Mouse (Mus musculus) neural tube, embryonic 11.5 days (tissue): ENCODE results near the gene Gm42669. TPM values are rescaled to one million over a fixed set of nuclear protein-coding genes. Genes with fewer than 3 reads are reported as not detected.

Experiments
- ATAC-seq: fragments of 200-750 bp; cut with Nextera tagmentation; 2 replicates; pipeline ENCODE4 v1.8.0; 2017; ENCODE audit warnings: moderate number of reproducible peaks, mild to moderate bottlenecking, moderate TSS enrichment, moderate library complexity; ENCODE audit not compliant: insufficient read depth, low FRiP score, low TSS enrichment
- DNase-seq: peaks from one replicate; pipeline ENCODE4 v3.0.0-alpha.2; 2015; ENCODE audit warnings: low spot score
- H3K27ac ChIP-seq: fragments of 300-500 bp; sonication (generic); 2 replicates; pipeline ENCODE4 v1.5.1; 2014; ENCODE audit warnings: low read depth, mild to moderate bottlenecking, low read length
- H3K27me3 ChIP-seq: fragments of 300-500 bp; sonication (generic); 2 replicates; pipeline ENCODE4 v1.6.1; 2014; ENCODE audit warnings: mild to moderate bottlenecking, low read length, mixed read lengths; ENCODE audit not compliant: control insufficient read depth, insufficient read depth
- H3K36me3 ChIP-seq: fragments of 300-500 bp; sonication (generic); 2 replicates; pipeline ENCODE4 v1.6.1; 2014; ENCODE audit warnings: mild to moderate bottlenecking, low read length, moderate library complexity, mixed read lengths; ENCODE audit not compliant: control insufficient read depth, insufficient read depth
- H3K4me1 ChIP-seq: fragments of 300-500 bp; sonication (generic); 2 replicates; pipeline ENCODE4 v1.6.1; 2014; ENCODE audit warnings: low read length, mixed read lengths; ENCODE audit not compliant: control insufficient read depth, insufficient read depth
- H3K4me2 ChIP-seq: fragments of 300-500 bp; sonication (generic); 2 replicates; pipeline ENCODE4 v1.6.1; 2014; ENCODE audit warnings: low read depth, mild to moderate bottlenecking, moderate library complexity
- H3K4me3 ChIP-seq: fragments of 300-500 bp; sonication (generic); 2 replicates; pipeline ENCODE4 v1.5.1; 2014; ENCODE audit warnings: low read depth, low read length
- H3K9ac ChIP-seq: fragments of 300-500 bp; sonication (generic); 2 replicates; pipeline ENCODE4 v1.6.1; 2014; ENCODE audit warnings: mild to moderate bottlenecking, low read length
- H3K9me3 ChIP-seq: fragments of 300-500 bp; sonication (generic); 2 replicates; pipeline ENCODE4 v1.6.1; 2016; ENCODE audit warnings: low read length; ENCODE audit not compliant: control insufficient read depth
- WGBS: fragments of 180-500 bp; shearing (Covaris S2); extraction: QIAGEN DNeasy Blood & Tissue Kit; methylation state at CpG from one replicate; pipeline ENCODE4 v1.1.7; 2014; 5-methylcytosine and 5-hydroxymethylcytosine counted together
- polyA plus RNA-seq: library from polyadenylated mRNA; unstranded; fragments of >200 nt; fragmentation: Nextera tagmentation; extraction: Ambion mirVana; gene quantifications from 2 replicates; pipeline ENCODE4 v1.2.1, GENCODE M21; 2014

Gm42669 gene
- polyA plus RNA-seq, 1 experiment from 2014 or later: 0.44 TPM

- Histone ChIP-seq H3K4me2 (no peak overlapping the region), H3K9ac (no peak overlapping the region), H3K4me1 (no peaks in the 10 kb centered on the region), H3K27ac (no peak overlapping the region), H3K27me3 (no peaks in the 10 kb centered on the region), H3K4me3 (no peak overlapping the region), H3K36me3 (no peaks in the 10 kb centered on the region), H3K9me3 (no peaks in the 10 kb centered on the region)
- no peak for ATAC-seq
- WGBS: 89% methylated on average over 2 of the region's 2 CpGs
- DNase-seq: no peak
Measured at GRCm38 (mm10) chr5:107492471-107492870, 14.9 kb upstream of the Gm42669 start.

- Histone ChIP-seq H3K27ac (no peak overlapping the region), H3K9me3 (no peaks in the 10 kb centered on the region), H3K36me3 (no peaks in the 10 kb centered on the region), H3K4me1 (no peaks in the 10 kb centered on the region), H3K9ac (no peak overlapping the region), H3K4me3 (no peak overlapping the region), H3K27me3 (no peaks in the 10 kb centered on the region), H3K4me2 (no peak overlapping the region)
- DNase-seq (no peak), ATAC-seq (no peak)
- WGBS: 91% methylated on average over 5 of the region's 5 CpGs
Measured at GRCm38 (mm10) chr5:107494759-107495158, 12.7 kb upstream of the Gm42669 start.

- DNase-seq: no peak
- H3K36me3 ChIP-seq: no peaks in the 10 kb centered on the region
- no peak overlapping the region for H3K4me2 ChIP-seq
- no peak overlapping the region for H3K27ac ChIP-seq
- H3K4me1 ChIP-seq: no peaks in the 10 kb centered on the region
- no peak overlapping the region for H3K9ac ChIP-seq
- 78% methylated on average over 2 of the region's 2 CpGs for WGBS
- ATAC-seq: no peak
- H3K9me3 ChIP-seq: no peaks in the 10 kb centered on the region
- no peaks in the 10 kb centered on the region for H3K27me3 ChIP-seq
- H3K4me3 ChIP-seq: no peak overlapping the region
Measured at GRCm38 (mm10) chr5:107496047-107496446, 11.4 kb upstream of the Gm42669 start.

- Histone ChIP-seq H3K9me3 (no peaks in the 10 kb centered on the region), H3K4me1 (no peaks in the 10 kb centered on the region), H3K4me3 (0 out of 2 replicates have a peak overlapping the region, but pooled peaks have one; percentile 1), H3K36me3 (no peaks in the 10 kb centered on the region), H3K27me3 (no peaks in the 10 kb centered on the region), H3K9ac (no peak overlapping the region), H3K27ac (0 out of 2 replicates have a peak overlapping the region, but pooled peaks have one; percentile 0), H3K4me2 (no peak overlapping the region; the same call in 1 of the 2 replicates)
- peak; percentile 47 for DNase-seq
- 64% methylated on average over 10 of the region's 10 CpGs for WGBS
- ATAC-seq: peak; percentile 87
Measured at GRCm38 (mm10) chr5:107497519-107498501, 9.6 kb upstream of the Gm42669 start.

- Histone ChIP-seq H3K27ac (no peak overlapping the region), H3K4me3 (no peak overlapping the region), H3K9me3 (no peaks in the 10 kb centered on the region), H3K4me2 (no peak overlapping the region; the same call in 1 of the 2 replicates), H3K4me1 (no peaks in the 10 kb centered on the region), H3K27me3 (no peaks in the 10 kb centered on the region), H3K9ac (no peak overlapping the region), H3K36me3 (no peaks in the 10 kb centered on the region)
- ATAC-seq (no peak), DNase-seq (no peak)
- 65% methylated on average over 5 of the region's 5 CpGs for WGBS
Measured at GRCm38 (mm10) chr5:107498806-107499310, 8.6 kb upstream of the Gm42669 start.

- DNase-seq: no peak
- Histone ChIP-seq H3K27me3 (no peaks in the 10 kb centered on the region), H3K4me3 (no peak overlapping the region), H3K9me3 (no peaks in the 10 kb centered on the region), H3K4me1 (no peaks in the 10 kb centered on the region), H3K27ac (no peak overlapping the region), H3K4me2 (no peak overlapping the region), H3K9ac (no peak overlapping the region), H3K36me3 (no peaks in the 10 kb centered on the region)
- no peak for ATAC-seq
- WGBS: 93% methylated on average over 5 of the region's 5 CpGs
Measured at GRCm38 (mm10) chr5:107499891-107500535, 7.4 kb upstream of the Gm42669 start.

GRCm38 (mm10) chr5:107500741-107501140 lies 6.7 kb upstream of the Gm42669 start:
- H3K36me3 ChIP-seq: no peaks in the 10 kb centered on the region

GRCm38 (mm10) chr5:107510503-107510902 lies 3.1 kb downstream of the Gm42669 start:
- Histone ChIP-seq H3K9me3 (no peaks in the 10 kb centered on the region), H3K9ac (no peak overlapping the region), H3K27me3 (no peaks in the 10 kb centered on the region), H3K4me3 (no peak overlapping the region), H3K27ac (no peak overlapping the region), H3K4me1 (no peaks in the 10 kb centered on the region), H3K4me2 (no peak overlapping the region), H3K36me3 (no peaks in the 10 kb centered on the region)
- DNase-seq (no peak), ATAC-seq (no peak)
- WGBS: 90% methylated on average over 10 of the region's 10 CpGs

More at GRCm38 (mm10) chr5:107500741-107501140, 6.7 kb upstream of the Gm42669 start:
- Histone ChIP-seq H3K9ac (no peak overlapping the region), H3K9me3 (no peaks in the 10 kb centered on the region), H3K27ac (no peak overlapping the region), H3K4me1 (no peaks in the 10 kb centered on the region), H3K27me3 (no peaks in the 10 kb centered on the region), H3K4me3 (no peak overlapping the region), H3K4me2 (no peak overlapping the region)
- DNase-seq (no peak), ATAC-seq (no peak)
- 91% methylated on average over 1 of the region's 1 CpGs for WGBS
